Mouse (Mus musculus) cerebellum, adult 2 months (tissue): ENCODE results near the gene Rpp25l.

Source experiments
- CTCF ChIP-seq: fragments of 200-500 bp; IDR thresholded peaks from 2 replicates; pipeline ENCODE4 v1.5.1; 2011; ENCODE audit warnings: low read depth, mild to moderate bottlenecking, control low read depth, low read length, moderate library complexity, borderline replicate concordance; ENCODE audit not compliant: insufficient read depth
- POLR2A ChIP-seq: fragments of 200-500 bp; IDR thresholded peaks from 2 replicates; pipeline ENCODE4 v1.6.1; 2011; ENCODE audit warnings: low read length, control low read depth, borderline replicate concordance; ENCODE audit not compliant: insufficient read depth

DNA sequence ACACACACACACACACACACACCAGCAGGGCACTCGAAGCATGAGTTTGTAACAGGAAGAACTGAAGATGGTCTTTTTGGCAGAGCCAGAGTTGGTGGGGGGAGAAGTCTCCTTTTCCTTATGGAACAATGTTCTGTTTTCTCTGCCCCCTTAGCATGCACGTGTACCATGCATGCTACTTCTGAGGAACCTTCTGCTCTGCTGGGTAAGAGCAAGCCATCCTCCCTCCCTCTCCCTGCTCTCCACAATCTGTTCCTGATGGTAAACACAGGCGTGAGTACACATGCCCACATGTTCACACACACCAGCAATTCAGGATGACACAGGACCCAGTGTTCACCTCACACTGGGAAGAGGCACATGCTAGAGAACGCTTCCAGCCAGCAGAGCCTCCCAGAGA is 32.2 kb downstream of the Rpp25l start:
- TF ChIP-seq POLR2A (no peak), CTCF (no peak)
